Mouse (Mus musculus) embryonic fibroblast, embryonic 13.5 days (primary cell): ENCODE measurements around the gene Tiam1.

ENCODE experiments used
- CTCF ChIP-seq: IDR thresholded peaks from 2 replicates; pipeline ENCODE4 v1.5.1; 2011; ENCODE audit warnings: mild to moderate bottlenecking, control low read depth, low read length, moderate library complexity, borderline replicate concordance; ENCODE audit not compliant: insufficient read depth
- POLR2A ChIP-seq: IDR thresholded peaks from 2 replicates; pipeline ENCODE4 v1.6.1; 2011; ENCODE audit warnings: low read depth, mild to moderate bottlenecking, control low read depth, low read length, moderate library complexity

GRCm38 (mm10) chr16:90165435-90165834 lies 21.9 kb upstream of the Tiam1 start:
- no peak for TF ChIP-seq CTCF
- no peak for TF ChIP-seq POLR2A
